ENCODE assay signal across 17 mouse cellular contexts in the genomic region with DNA sequence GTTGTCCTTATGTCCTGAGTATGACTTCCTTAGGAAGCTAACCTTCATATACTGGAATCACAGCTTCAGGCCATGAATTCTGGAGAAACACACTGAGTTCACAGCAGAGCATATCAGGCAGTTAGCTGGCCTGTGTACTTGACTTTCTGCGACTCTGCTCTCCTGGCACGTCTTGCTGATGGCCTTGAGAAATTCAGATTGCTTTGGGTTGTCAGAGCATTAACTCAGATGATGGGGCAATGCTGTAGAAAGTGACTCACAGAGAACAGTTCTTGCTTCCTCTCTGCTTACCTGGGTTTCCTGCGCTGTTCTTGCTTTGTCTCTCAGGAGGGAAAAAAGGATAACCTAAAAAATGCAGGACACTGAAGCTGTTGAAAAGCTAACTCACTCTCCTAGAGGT.
DNase-seq lines count a peak whose midpoint lies in the region; ATAC-seq lines count a peak whose summit lies in the region.
"Had no signal": no experiment of that assay in that cellular context is flagged by ENCODE, and none has a peak within 500 bp of the region (broad histone marks: within the 10 kb centered on the region; RNA-seq: fewer than 3 reads in every experiment).

No protein-coding gene starts in this region.

- no peaks in the 10 kb centered on the region for H3K27me3 ChIP-seq in kidney, embryonic 14.5 days (ENCODE audit: control insufficient read depth, insufficient read depth, low read length)
- H3K27me3 ChIP-seq in neural tube, embryonic 15.5 days (replicated peaks): no peaks in the 10 kb centered on the region
- H3K27me3 ChIP-seq: forebrain, embryonic 15.5 days; intestine, embryonic 15.5 days; liver, embryonic 12.5 days; neural tube, embryonic 12.5 days had no signal

- H3K9ac ChIP-seq in kidney, embryonic 14.5 days (ENCODE audit: low read depth, low read length): no peak overlapping the region
- no peak overlapping the region for H3K9ac ChIP-seq in neural tube, embryonic 15.5 days (replicated peaks)
- H3K9ac ChIP-seq: forebrain, embryonic 15.5 days; hindbrain, embryonic 14.5 days; intestine, embryonic 15.5 days; liver, embryonic 12.5 days; neural tube, embryonic 12.5 days had no signal

- DNase-seq in kidney, postnatal 25 days: no peak
- DNase-seq in neural tube, embryonic 10.5 days (ENCODE audit: extremely low spot score, low spot score): peak; percentile 15
- DNase-seq in adrenal gland, postnatal 14 days: peak; percentile 69
- no peak for DNase-seq in left cerebral cortex, postnatal 4 days
- DNase-seq: cerebellum, postnatal 10 days; lung, postnatal 10 days; right cerebral cortex, postnatal 25 days; thymus, postnatal 14 days had no signal

- H3K4me3 ChIP-seq in kidney, embryonic 14.5 days (ENCODE audit: low read length): no peak overlapping the region
- H3K4me3 ChIP-seq in neural tube, embryonic 15.5 days (replicated peaks): no peak overlapping the region
- H3K4me3 ChIP-seq: forebrain, embryonic 15.5 days; intestine, embryonic 15.5 days; liver, embryonic 12.5 days; midbrain, embryonic 10.5 days; neural tube, embryonic 12.5 days had no signal

- 78% methylated on average over 3 of the region's 3 CpGs for WGBS in kidney, embryonic 14.5 days
- WGBS in neural tube, embryonic 15.5 days: 91% methylated on average over 3 of the region's 3 CpGs

- H3K27ac ChIP-seq in kidney, embryonic 14.5 days (ENCODE audit: low read depth, low read length): peak overlapping the region; percentile 24; the same call in 1 of the 2 replicates
- no peak overlapping the region for H3K27ac ChIP-seq in neural tube, embryonic 15.5 days (replicated peaks)
- H3K27ac ChIP-seq: forebrain, embryonic 15.5 days; hindbrain, embryonic 14.5 days; intestine, embryonic 15.5 days; liver, embryonic 12.5 days; midbrain, embryonic 10.5 days; neural tube, embryonic 12.5 days had no signal

- intact Hi-C loops in left cerebral cortex, postnatal 4 days (cut with DNase I): no loop called here

- no peaks in the 10 kb centered on the region for H3K9me3 ChIP-seq in kidney, embryonic 14.5 days (ENCODE audit: control insufficient read depth, low read length)
- H3K9me3 ChIP-seq in neural tube, embryonic 15.5 days (replicated peaks): no peaks in the 10 kb centered on the region
- H3K9me3 ChIP-seq: forebrain, embryonic 15.5 days; intestine, embryonic 15.5 days; liver, embryonic 12.5 days; midbrain, embryonic 10.5 days; neural tube, embryonic 12.5 days had no signal

- 0 out of 2 replicates have a peak, but pooled peaks cover 2% of the 10 kb centered on the region for H3K4me1 ChIP-seq in kidney, embryonic 14.5 days (ENCODE audit: control insufficient read depth, insufficient read depth, low read length)
- H3K4me1 ChIP-seq in neural tube, embryonic 15.5 days: peaks cover 7% of the 10 kb centered on the region; the same call in 1 of the 2 replicates
- H3K4me1 ChIP-seq: forebrain, embryonic 15.5 days; liver, embryonic 12.5 days; midbrain, embryonic 10.5 days had no signal

- no peak for ATAC-seq in kidney, embryonic 14.5 days (ENCODE audit: low FRiP score, low TSS enrichment)
- ATAC-seq in neural tube, embryonic 15.5 days (ENCODE audit: low FRiP score): no peak
- ATAC-seq in erythroblast, adult 5-6 weeks (replicated peaks; ENCODE audit: low FRiP score, poor library complexity, severe bottlenecking): no peak
- ATAC-seq: forebrain, embryonic 15.5 days; intestine, embryonic 15.5 days; liver, embryonic 12.5 days had no signal

- no peak overlapping the region for H3K4me2 ChIP-seq in kidney, embryonic 14.5 days (replicated peaks; ENCODE audit: low read depth, low read length)
- no peak overlapping the region for H3K4me2 ChIP-seq in neural tube, embryonic 15.5 days
- H3K4me2 ChIP-seq: forebrain, embryonic 15.5 days; hindbrain, embryonic 14.5 days; intestine, embryonic 15.5 days; liver, embryonic 12.5 days; neural tube, embryonic 12.5 days had no signal

- no peaks in the 10 kb centered on the region for H3K36me3 ChIP-seq in kidney, embryonic 14.5 days (ENCODE audit: control insufficient read depth, insufficient read depth, low read length)
- H3K36me3 ChIP-seq in neural tube, embryonic 15.5 days: no peaks in the 10 kb centered on the region
- H3K36me3 ChIP-seq: forebrain, embryonic 15.5 days; intestine, embryonic 15.5 days; liver, embryonic 12.5 days; midbrain, embryonic 10.5 days; neural tube, embryonic 12.5 days had no signal

Comparison
In these comparisons a context has a peak if more than half of its experiments do, and no peak if none do; other contexts are left out.
1. DNase-seq: peak in neural tube, embryonic 10.5 days (single experiment) and adrenal gland, postnatal 14 days (single experiment); none in kidney, postnatal 25 days (0 of 2) and left cerebral cortex, postnatal 4 days (single experiment).